Mouse (Mus musculus) granulocyte monocyte progenitor cell, adult 5-6 weeks (primary cell): ENCODE data around the gene Nkd1. TPM values are rescaled to one million over a fixed set of nuclear protein-coding genes. Genes with fewer than 3 reads are reported as not detected.

ENCODE experiments used
- ATAC-seq: replicated peaks from 2 replicates; pipeline ENCODE4 v1.8.0; 2016; ENCODE audit warnings: mild to moderate bottlenecking, moderate TSS enrichment, inconsistent platforms; ENCODE audit not compliant: poor library complexity, severe bottlenecking
- total RNA-seq, 2 experiments: library from RNA; stranded (forward) in 1 of 2; stranded (reverse) in 1 of 2; fragments of 200-712, 200-1000 nt in 1 of 2; fragments of >200 nt in 1 of 2; fragmentation: Nextera tagmentation in 1 of 2; gene quantifications; 2 replicates each; pipeline ENCODE4 v1.2.3; 2014 to 2017

Nkd1 gene
- total RNA-seq, 2 experiments from 2014 or later, result 0.10 to 0.73 TPM

DNA sequence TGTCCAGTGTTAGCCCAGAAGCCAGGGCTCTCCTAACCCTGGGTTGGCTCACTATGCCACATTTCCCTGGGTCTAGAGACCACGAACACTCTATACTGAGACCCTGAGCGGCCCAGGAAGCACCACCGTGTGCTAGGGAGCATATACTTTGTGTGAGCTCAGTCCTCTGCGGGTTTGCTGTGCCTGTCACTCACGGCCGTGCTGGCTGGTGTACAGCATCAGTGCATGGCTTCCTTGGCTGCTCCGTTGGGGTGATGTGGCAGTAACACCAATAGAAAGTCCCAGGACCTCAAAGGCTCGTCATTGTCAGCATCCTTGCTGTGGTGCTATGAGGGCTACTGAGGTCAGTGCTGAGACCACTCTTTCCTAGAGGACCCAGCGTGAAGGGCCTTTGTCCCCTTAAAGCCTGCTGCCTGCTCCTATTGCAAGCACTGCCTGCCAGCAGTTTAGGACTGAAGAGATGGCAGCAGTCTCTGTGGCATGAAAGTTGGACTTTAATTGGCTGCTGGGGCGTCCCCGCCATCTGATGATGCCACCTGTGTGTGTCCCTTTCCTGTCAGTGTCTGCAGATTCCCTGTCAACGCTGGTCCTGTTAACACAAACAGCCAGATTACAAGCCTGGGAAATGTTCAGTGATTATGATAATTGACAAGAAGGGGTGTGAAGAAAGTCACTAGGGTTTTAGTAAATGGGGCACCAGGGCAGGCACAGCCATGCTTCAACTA lies 51.2 kb downstream of the Nkd1 start:
- ATAC-seq, result no peak

DNA sequence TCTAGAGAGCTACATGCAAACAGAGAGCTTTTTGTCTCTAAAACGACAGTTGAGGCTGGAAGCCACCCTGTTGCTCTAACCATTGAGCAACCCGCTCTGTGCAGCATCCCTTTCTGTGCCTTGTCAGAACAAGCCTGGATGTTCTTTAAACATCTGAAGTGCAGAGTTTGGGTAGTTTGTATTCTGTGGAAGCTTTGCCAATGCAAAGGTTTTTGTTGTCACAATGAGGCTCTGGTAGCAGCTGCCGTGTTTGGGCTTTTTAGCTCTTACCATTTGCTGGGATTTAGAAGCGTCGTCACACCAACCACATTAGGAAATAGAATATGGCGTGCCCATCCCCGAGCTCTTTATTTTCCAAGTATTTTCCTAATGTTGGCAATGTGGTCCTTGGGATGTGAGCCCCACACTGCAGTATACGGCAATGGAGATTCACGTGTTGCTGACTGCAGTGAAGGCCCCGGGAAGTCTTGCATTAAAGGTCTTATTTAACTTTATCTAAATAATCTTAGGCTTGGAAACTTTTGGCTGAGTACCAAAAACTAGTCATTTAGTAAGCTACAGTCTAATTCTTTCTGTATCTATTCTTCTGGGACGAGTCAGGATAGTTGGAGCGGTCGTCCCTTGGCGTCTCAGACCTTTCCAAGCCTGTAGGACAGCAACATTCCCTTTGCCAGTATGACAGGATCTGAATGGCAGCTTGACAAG lies 51.9 kb downstream of the Nkd1 start:
- no peak for ATAC-seq

DNA sequence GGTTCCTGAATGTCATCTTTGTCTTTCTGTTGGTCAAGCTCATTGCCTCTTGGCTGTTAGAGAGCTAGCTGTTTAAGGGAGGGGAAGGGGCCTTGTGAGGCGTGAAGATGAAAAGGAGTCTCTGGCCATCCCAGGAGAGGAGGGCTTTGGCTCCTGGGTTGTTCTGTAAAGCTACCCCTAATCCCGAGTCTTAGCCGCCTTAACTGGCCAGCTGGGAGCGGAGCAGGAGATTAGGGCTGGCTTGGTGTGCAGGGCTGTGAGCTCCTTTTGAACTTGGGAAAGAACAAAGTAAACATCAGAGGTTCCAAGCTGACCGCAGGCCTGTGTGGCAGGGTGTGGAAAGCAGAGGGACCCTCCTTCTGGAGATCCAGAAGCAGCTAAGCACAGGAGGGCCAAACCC lies 53.8 kb downstream of the Nkd1 start:
- ATAC-seq, result no peak

DNA sequence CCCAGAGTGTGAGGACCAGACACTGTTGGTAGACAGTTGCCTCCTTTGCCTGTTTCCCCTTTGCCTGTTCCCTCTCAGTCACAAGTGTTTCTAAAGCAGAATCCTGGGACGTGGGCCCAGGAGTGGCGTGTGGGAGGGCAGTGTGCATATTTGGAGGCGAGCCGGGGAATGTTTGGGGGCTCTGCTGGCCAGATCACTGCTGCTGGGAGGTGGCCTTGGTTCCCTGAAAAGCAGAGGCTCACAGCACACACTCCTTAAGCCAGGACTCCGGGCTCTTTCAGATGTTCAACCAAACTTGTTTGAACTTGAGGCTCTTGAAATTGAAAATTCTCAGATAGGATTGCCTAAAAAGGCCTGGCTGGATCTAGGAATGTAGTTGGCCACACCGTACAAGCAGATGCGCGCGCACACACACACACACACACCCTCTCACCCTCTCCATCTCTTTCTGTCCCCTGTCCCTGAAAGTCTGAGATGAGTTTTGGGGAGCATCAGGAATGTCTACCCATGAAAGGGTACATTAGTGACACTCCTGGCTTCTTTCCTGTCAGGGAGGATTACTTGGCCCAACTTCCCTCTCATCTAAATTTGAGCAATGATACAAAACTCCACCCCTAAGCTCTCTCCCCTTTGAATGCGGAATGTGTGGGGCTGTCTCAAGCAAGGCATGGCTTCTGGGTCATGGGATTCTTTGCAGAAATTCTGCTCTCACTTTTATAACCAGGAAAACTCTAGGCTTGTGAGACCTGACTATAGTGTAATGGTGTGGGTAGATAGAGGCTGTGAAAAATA lies 55.4 kb downstream of the Nkd1 start:
- no peak for ATAC-seq

DNA sequence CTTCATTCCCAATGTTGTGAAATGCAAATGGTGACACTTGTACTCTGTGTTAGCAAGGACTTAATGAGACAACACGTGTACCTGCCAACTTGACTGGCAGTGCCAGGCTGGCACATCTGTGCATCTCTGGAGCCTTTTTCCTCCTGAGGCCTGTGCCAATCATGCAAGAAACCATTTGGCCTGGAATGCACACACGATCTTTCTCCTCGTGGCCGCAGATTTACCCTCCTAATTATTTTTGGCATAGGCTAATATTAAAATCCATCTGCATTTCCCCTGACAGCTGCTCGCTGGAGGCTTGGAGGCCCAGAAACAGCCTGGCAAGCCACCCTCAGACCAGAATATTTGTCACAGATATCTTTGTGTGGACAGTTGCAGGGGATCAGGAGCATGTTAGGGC lies 56.5 kb downstream of the Nkd1 start:
- ATAC-seq, result no peak

DNA sequence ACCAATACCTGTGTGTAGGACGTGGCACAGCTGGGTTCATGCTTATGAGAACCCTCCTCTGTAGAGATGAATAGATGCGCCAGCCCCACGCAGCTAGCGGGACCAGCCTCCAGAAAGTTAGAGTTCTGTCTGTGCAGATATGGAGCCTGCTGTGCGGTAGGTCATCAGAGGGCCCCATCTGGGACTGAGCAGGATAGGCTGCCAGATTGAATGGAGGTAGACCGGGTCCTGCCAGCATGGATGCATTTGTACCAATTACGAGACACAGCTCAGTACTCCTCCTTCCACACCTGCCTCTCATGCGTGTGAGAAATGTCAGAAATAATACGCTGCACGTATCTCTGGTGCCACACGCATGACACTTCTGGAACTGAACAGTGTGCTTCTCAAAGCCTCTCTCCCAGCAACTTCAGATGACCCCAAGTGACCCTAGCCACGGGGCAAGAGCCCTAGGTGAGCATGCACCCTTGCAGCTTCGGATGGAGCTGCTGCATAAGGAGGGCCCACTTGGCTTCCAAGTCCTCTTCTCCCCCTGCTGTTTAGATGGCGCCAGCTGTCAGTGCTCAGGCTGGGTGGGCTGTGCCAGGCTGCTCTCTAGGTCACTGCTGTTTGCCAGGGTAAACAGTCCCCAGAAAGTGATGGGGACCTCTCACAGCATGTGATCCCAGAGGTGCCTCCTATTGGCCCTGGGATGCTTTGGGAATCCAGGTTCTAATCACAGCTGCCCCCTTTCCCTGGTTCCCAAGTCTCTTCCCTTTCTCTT lies 57.4 kb downstream of the Nkd1 start:
- no peak for ATAC-seq

DNA sequence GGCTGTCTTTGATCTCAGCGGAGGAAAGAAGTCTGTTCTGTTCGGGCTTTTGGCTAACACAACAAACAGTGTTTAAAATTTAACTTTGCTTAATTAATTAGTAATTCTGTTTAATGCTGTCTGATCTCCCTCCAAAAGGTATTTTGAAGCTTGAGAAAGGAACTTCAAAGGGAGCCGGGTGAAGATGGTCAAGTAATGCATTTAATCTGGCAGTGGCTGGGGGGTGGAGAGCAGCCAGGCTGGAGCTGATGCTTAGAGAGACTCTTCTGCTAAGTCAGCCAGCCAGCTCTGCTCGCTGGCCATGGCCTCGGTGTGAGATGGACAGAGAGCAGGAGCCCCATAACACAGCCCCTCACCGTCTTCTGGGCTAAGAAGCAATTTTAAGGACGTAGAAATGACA lies 58.1 kb downstream of the Nkd1 start:
- no peak for ATAC-seq

DNA sequence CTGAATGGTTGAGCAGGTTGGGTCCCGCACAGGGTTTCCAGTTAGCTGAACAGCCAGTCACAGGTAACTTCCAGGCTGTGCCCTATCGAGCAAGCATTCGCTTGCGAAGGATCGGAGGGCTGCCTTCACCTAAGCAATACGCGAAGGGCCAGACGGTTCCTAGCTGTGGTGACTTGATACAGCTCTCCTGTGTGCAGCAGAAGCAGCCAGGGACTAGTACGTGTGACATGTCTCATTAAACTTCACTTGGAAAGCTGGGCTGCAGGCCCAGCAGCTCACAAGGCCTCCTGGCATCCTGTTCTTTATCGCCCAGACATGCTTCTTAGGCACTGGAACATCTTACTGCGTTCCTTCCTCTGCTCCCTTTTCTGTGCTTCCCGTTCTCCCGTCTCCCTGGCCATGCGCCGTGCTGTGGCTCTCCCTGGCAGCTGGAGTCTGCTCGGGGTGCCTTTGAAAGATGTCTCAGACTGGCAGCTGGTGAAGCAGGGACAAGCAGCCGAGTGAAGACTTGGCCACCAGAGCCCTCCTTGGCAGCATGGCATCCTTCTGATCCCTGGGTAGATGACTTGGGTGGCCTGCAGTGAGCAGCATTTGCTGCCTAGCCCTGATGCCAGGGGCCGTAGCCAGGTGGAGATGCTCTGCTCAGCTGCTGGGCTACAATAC lies 58.6 kb downstream of the Nkd1 start:
- no peak for ATAC-seq

DNA sequence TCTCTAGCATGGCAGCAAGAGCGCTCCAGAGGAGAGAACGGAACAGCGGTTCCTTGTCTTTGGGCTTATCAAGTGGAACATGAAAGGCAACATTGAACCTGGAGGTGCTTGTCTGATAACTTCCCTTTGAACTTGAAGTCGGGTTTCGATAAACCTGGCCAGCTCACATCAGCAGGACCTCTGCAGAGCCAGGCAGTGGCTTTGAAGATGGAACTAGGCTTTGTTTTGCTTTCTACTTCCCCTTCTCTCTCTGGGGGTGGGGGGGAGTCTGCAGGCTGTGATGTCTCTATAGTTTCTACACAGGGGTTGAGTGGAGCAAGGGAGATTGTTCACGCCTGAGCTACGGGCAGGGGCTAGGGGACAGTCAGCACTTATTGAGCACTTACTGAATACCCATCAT lies 59.6 kb downstream of the Nkd1 start:
- peak; percentile 87 for ATAC-seq

DNA sequence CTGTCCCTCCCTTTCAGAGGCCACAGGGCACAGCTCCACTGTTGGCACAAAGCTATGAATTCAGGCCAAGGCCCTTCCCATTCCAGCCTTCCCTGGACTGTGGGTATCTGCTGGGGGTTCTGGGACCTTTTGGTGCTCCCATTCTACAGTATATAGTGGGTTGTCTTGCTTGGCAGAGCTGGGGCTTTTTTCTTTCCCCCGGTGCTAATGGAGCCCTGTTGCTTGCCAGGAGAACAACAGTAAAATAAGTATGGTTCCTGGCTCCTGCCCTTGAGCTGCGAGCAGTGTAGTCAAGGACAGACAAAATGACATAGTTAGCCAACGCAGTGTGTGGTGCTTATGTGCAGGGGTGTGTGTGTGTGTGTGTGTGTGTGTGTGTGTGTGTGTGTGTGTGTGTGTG lies 62.7 kb downstream of the Nkd1 start:
- ATAC-seq, result no peak

DNA sequence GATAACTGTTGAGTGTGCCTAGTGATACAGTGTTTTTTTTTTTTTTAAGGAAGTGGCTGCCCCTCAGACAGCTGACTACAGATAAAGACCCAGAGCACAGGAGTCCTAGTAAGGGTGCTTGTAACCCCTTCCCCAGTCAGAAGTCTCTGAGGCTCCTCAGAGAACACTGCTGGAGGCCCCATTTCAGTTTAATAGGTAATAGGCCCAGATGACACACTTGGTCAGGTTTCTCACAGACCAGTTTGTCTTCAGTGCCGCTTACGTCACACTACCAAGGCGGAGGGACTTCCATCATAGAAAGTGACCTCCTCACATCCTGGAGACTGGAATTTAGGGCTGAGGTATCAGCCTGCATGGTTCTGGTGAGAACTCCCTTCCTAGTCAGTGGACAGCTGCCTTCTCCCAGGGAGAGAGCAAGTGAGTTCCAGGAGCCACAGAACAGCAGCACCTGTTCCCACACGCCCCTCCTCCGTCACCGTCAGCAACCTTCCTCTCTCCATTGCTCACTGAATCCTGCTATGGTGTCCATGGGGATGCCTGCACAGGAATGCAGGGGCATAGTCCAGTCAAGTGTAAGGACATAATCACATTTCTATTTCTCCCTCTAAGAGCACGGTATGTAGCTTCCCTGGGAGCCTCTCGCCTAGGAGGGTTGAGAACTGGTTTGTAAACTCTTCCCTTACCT lies 67.2 kb downstream of the Nkd1 start:
- ATAC-seq, result no peak

DNA sequence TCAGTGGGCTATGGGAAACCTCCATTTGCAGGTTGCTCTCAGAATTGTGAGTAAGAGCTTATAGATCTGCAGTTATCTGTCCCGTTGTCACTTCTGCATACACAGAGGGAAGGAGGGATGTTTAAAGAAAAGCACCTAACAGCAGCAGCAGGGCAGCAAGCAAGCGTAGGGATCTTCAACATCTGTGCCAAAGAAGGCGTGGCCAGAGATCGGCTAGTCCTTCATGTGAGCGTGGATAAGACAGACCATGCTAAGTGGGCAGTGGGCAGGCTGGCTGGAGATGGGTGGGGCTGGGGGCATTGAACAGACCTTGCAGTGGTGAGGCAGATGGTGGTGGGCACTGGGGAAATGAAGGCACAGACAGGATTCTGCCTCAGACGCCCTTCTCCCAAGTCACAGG lies 69.1 kb downstream of the Nkd1 start:
- ATAC-seq, result no peak

DNA sequence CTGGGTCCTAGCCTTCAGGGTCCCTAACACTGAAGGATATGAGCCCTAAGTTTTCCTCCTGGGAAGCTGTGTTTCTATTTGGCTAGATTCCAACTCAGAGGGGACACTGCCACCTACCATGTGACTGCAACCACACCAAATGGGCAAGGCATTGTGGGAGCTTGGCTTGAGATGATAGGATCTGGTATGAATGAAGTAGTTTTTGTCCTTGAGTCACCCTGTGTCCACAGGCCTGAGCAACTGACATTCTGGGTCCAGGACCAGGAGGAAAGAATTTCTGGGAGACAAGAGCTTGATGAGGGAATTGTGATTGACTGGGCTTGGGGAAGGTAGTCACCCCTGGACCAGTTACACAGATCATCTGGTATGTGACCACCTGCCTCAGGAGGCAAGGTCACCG lies 72.8 kb downstream of the Nkd1 start:
- ATAC-seq, result no peak

DNA sequence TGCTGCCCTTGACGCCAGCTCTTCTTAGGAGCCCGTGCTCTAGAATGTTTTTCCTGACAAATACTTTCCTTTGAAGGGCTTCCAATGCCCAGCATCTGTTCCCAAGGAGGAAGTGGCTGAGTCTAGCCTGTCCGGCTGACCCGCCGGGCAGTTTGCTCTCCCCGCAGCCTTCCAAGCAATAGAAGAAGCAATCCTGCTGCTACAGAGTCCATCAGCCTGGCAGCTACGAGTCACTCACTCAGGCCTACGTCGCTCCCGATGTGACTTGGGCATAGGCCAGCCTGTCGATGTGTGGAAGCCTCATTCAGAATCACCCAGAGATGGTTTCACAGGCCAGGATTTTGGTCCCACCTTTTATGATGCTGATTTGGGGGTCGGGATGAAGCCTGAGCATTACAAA lies 74.9 kb downstream of the Nkd1 start:
- no peak for ATAC-seq

DNA sequence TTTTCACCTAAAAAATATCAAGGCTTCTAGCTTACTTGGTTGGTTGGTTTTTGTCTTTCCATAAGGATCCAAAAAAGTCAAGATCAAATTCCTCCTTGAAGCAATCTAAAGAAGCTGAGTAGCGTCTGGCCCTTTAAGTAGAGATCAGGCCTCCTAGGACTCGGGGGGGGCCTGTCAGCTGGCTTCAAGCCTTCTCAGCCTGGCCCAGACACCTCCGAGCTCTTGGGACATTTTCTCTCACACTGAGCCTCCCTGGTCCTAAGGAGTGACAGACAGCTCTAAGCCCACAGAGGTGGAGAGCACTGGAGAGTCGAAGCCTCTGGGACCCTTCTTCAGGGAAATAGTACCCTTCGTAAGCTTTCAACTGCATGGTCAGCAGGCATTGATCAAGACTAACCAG lies 77.4 kb downstream of the Nkd1 start:
- ATAC-seq, result no peak

DNA sequence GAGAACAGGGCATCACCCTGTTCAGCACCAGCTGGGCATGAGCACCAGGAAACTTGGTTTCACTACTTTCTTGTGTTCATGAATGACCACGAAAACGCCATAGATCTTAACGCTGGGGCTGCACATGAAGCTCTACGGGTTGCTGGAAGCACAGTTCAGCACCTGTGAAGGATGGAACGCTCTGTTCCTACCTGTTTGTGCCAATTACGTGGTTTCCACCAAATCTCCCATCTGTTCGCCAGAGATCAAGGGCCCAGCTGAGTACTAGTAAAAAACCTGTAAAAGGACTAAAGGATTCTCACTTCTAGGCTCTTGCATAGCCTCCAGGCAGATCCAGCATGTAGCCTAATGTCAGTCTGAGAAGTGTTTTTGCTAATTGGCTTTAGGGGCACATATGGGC lies 78.3 kb downstream of the Nkd1 start:
- ATAC-seq, result no peak

DNA sequence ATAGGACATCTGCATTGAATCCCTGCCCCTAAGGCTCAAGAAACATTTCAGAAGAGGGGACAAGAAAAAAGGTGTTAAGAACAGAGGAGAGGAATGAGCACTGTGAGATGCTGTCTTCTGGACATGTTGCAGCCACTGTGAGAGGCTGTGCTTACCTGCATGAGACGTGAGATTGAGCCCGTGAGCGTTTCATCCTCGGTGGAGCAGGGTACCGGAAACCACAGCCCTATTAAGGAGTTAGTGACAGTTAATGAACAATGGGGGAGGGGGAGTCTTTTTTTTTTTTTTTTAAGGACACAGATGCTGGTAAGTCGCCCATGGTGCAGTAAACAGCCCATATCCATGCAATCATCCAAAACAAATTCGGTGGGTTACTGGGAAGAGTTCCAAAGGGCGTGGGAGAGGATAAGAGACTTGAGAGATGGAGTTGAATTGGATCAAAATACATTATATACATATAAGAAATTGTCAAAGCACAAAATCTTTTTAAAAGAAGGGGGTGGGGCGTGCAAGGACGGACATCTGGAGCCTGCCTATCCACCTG lies 82.4 kb downstream of the Nkd1 start:
- no peak for ATAC-seq

DNA sequence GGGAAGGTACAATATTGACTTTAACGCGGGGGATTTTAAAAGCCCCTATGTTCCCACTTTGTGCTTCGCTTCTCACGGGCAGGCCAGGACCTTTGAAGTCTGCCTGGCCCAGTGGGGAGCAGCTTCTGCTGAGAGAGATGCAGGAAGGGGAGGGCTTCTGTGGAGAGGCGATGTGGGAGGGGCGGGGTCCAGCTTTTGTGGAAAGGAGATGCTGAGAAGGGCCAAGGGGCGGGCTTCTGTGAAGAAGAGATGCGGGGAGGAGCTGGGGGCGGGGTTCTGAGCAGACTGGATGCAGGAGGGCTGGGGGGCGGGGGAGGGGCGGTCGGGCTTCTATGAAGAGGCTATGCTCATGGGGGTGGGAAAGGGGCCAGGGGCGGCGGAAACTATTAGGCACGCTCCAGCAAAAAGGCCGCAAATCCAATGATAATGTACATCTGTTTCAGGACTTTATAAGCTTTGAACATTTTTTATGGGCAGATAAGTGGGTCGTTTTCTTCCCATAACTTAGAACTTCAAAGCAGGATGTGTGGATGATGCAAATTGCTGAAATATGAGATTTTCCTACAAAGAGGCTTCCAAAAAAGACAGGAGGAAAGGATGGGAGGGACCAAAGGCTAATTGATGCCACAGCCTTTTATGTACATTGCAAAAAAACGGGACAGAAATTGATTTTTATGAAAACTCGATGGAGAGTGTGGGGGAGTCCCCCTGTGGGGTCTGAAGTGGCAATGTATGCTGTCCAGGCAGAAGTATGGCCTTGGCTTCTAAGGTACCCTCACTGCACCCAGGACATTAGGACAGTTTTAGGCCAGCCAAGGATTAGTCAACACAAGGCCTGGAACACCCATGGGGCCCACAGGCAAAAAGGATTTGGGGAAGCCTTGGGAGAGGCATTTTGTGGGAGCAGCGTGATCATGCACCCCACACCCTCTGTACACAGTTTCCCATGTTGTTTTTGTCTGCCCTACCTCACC lies 83.2 kb downstream of the Nkd1 start:
- ATAC-seq, result peak; percentile 66
